Mouse (Mus musculus) WW6 (cell line): ENCODE results near the gene Cgnl1.

Experiments used
- DNase-seq: peaks from one replicate; pipeline ENCODE4 v3.0.0-alpha.2; 2013; ENCODE audit warnings: low read depth, low spot score

Gene Cgnl1

GRCm38 (mm10) chr9:71766902-71767301 lies 4.5 kb downstream of the Cgnl1 start:
- no peak for DNase-seq

GRCm38 (mm10) chr9:71766306-71766705 lies 5.1 kb downstream of the Cgnl1 start:
- no peak for DNase-seq

- no peak for DNase-seq
Observed at GRCm38 (mm10) chr9:71764551-71764950, 6.9 kb downstream of the Cgnl1 start.

GRCm38 (mm10) chr9:71763273-71763672 lies 8.1 kb downstream of the Cgnl1 start:
- peak; percentile 43 for DNase-seq

GRCm38 (mm10) chr9:71761663-71762062 lies 9.7 kb downstream of the Cgnl1 start:
- DNase-seq: no peak

GRCm38 (mm10) chr9:71760518-71761141 lies 10.8 kb downstream of the Cgnl1 start:
- DNase-seq: no peak

- DNase-seq: no peak
Observed at GRCm38 (mm10) chr9:71759893-71760292, 11.5 kb downstream of the Cgnl1 start.

- no peak for DNase-seq
Observed at GRCm38 (mm10) chr9:71757386-71757785, 14.0 kb downstream of the Cgnl1 start.

GRCm38 (mm10) chr9:71756916-71757315 lies 14.5 kb downstream of the Cgnl1 start:
- DNase-seq: no peak

GRCm38 (mm10) chr9:71753981-71754380 lies 17.4 kb downstream of the Cgnl1 start:
- DNase-seq: no peak

- no peak for DNase-seq
Observed at GRCm38 (mm10) chr9:71753529-71753928, 17.9 kb downstream of the Cgnl1 start.

GRCm38 (mm10) chr9:71753117-71753516 lies 18.3 kb downstream of the Cgnl1 start:
- no peak for DNase-seq

GRCm38 (mm10) chr9:71750015-71750672 lies 21.3 kb downstream of the Cgnl1 start:
- no peak for DNase-seq

- no peak for DNase-seq
Observed at GRCm38 (mm10) chr9:71746405-71746804, 25.0 kb downstream of the Cgnl1 start.

- no peak for DNase-seq
Observed at GRCm38 (mm10) chr9:71738081-71738930, 33.1 kb downstream of the Cgnl1 start.

- DNase-seq: no peak
Observed at GRCm38 (mm10) chr9:71737257-71738023, 34.0 kb downstream of the Cgnl1 start.

- no peak for DNase-seq
Observed at GRCm38 (mm10) chr9:71735886-71736285, 35.5 kb downstream of the Cgnl1 start.

GRCm38 (mm10) chr9:71733559-71733958 lies 37.8 kb downstream of the Cgnl1 start:
- DNase-seq: no peak

GRCm38 (mm10) chr9:71728822-71729311 lies 42.5 kb downstream of the Cgnl1 start:
- DNase-seq: no peak

- DNase-seq: no peak
Observed at GRCm38 (mm10) chr9:71727233-71727632, 44.2 kb downstream of the Cgnl1 start.

GRCm38 (mm10) chr9:71726121-71726520 lies 45.3 kb downstream of the Cgnl1 start:
- DNase-seq: no peak

GRCm38 (mm10) chr9:71722366-71722765 lies 49.0 kb downstream of the Cgnl1 start:
- DNase-seq: no peak
